ENCODE assay signal across 10 mouse cellular contexts in genomic region chr2:65471311-65471882, GRCm38 (mm10).
DNase-seq lines count a peak whose midpoint lies in the region; ATAC-seq and TF ChIP-seq lines count a peak whose summit lies in the region.
"Had no signal": no experiment of that assay in that cellular context is flagged by ENCODE, and none has a peak within 500 bp of the region (broad histone marks: within the 10 kb centered on the region; RNA-seq: fewer than 3 reads in every experiment).

No protein-coding gene starts in this region.

- ATAC-seq in heart, postnatal 0 days (ENCODE audit: insufficient read depth, low read depth) = no peak
- ATAC-seq in Patski = peak; percentile 69
- no peak for ATAC-seq in embryonic facial prominence, embryonic 13.5 days (ENCODE audit: insufficient number of reproducible peaks, insufficient read depth, low FRiP score, low TSS enrichment, low read depth)
- ATAC-seq in midbrain, embryonic 14.5 days (ENCODE audit: low FRiP score, low TSS enrichment) = no peak
- ATAC-seq in granulocyte monocyte progenitor cell, adult 5-6 weeks (replicated peaks; ENCODE audit: poor library complexity, severe bottlenecking) = no peak
- ATAC-seq in megakaryocyte-erythroid progenitor cell, adult 5-6 weeks (replicated peaks; ENCODE audit: low FRiP score, low TSS enrichment, poor library complexity, severe bottlenecking) = no peak
- ATAC-seq: forebrain, embryonic 15.5 days had no signal

- H3K4me1 ChIP-seq in heart, postnatal 0 days (ENCODE audit: control insufficient read depth, insufficient read depth) = no peaks in the 10 kb centered on the region
- H3K4me1 ChIP-seq in embryonic facial prominence, embryonic 13.5 days = 0 out of 2 replicates have a peak, but pooled peaks cover 9% of the 10 kb centered on the region
- peaks cover 3% of the 10 kb centered on the region; the same call in 1 of the 2 replicates for H3K4me1 ChIP-seq in midbrain, embryonic 14.5 days (ENCODE audit: control insufficient read depth, insufficient read depth, low read length)
- H3K4me1 ChIP-seq: forebrain, embryonic 15.5 days had no signal

- CTCF ChIA-PET in Patski (lab: Charles Lee) = interaction anchor here (0.8 kb wide), 1 partner anchor 8 kb away, joined by 3 read pairs; no protein-coding TSS in a partner anchor

- H3K9me3 ChIP-seq in heart, postnatal 0 days (replicated peaks; ENCODE audit: control insufficient read depth, low read length) = no peaks in the 10 kb centered on the region
- no peaks in the 10 kb centered on the region for H3K9me3 ChIP-seq in embryonic facial prominence, embryonic 13.5 days
- H3K9me3 ChIP-seq in midbrain, embryonic 14.5 days (ENCODE audit: control insufficient read depth, low read length) = no peaks in the 10 kb centered on the region
- H3K9me3 ChIP-seq: forebrain, embryonic 15.5 days had no signal

- no peaks in the 10 kb centered on the region for H3K36me3 ChIP-seq in heart, postnatal 0 days (replicated peaks; ENCODE audit: control insufficient read depth, insufficient read depth, low read length)
- H3K36me3 ChIP-seq in embryonic facial prominence, embryonic 13.5 days = no peaks in the 10 kb centered on the region
- peaks cover 63% of the 10 kb centered on the region for H3K36me3 ChIP-seq in midbrain, embryonic 14.5 days (ENCODE audit: control insufficient read depth, insufficient read depth, low read length)

- no peak overlapping the region for H3K27ac ChIP-seq in heart, postnatal 0 days (ENCODE audit: low read depth)
- no peak overlapping the region for H3K27ac ChIP-seq in embryonic facial prominence, embryonic 13.5 days
- H3K27ac ChIP-seq in midbrain, embryonic 14.5 days (replicated peaks; ENCODE audit: low read depth, low read length) = peak overlapping the region; percentile 60
- H3K27ac ChIP-seq: forebrain, embryonic 15.5 days; liver, embryonic 14.5 days had no signal

- no peak for TF ChIP-seq EP300 in heart, postnatal 0 days (IDR thresholded peaks at IDR 0.05; ENCODE audit: low read depth)

- no peak for TF ChIP-seq CTCF in heart, postnatal 0 days (IDR thresholded peaks at IDR 0.05; ENCODE audit: low read depth)
- TF ChIP-seq CTCF in Patski (IDR thresholded peaks at IDR 0.05) = no peak

- H3K4me2 ChIP-seq in heart, postnatal 0 days (ENCODE audit: low read depth, low read length) = peak overlapping the region; percentile 50
- H3K4me2 ChIP-seq in embryonic facial prominence, embryonic 13.5 days = peak overlapping the region; percentile 52
- H3K4me2 ChIP-seq in midbrain, embryonic 14.5 days (ENCODE audit: low read length) = no peak overlapping the region
- H3K4me2 ChIP-seq: forebrain, embryonic 15.5 days had no signal

- POLR2A ChIA-PET in Patski (lab: Charles Lee) = no interaction called here

- peak overlapping the region; percentile 32 for H3K4me3 ChIP-seq in heart, postnatal 0 days (ENCODE audit: low read depth, low read length)
- peak overlapping the region; percentile 26 for H3K4me3 ChIP-seq in embryonic facial prominence, embryonic 13.5 days
- H3K4me3 ChIP-seq in midbrain, embryonic 14.5 days (replicated peaks; ENCODE audit: low read depth, low read length) = no peak overlapping the region
- H3K4me3 ChIP-seq: forebrain, embryonic 15.5 days had no signal

- WGBS in heart, postnatal 0 days = 59% methylated on average over 11 of the region's 11 CpGs
- 21% methylated on average over 11 of the region's 11 CpGs for WGBS in embryonic facial prominence, embryonic 13.5 days
- 42% methylated on average over 11 of the region's 11 CpGs for WGBS in midbrain, embryonic 14.5 days

- H3K27me3 ChIP-seq in heart, postnatal 0 days (ENCODE audit: control insufficient read depth, insufficient read depth, low read length) = no peaks in the 10 kb centered on the region
- peaks cover 23% of the 10 kb centered on the region for H3K27me3 ChIP-seq in Patski
- H3K27me3 ChIP-seq in embryonic facial prominence, embryonic 13.5 days = no peaks in the 10 kb centered on the region
- no peaks in the 10 kb centered on the region for H3K27me3 ChIP-seq in midbrain, embryonic 14.5 days (ENCODE audit: control insufficient read depth, insufficient read depth, low read length)
- H3K27me3 ChIP-seq: forebrain, embryonic 15.5 days had no signal

- 0 out of 2 replicates have a peak overlapping the region, but pooled peaks have one; percentile 10 for H3K9ac ChIP-seq in heart, postnatal 0 days (replicated peaks; ENCODE audit: low read depth, low read length)
- no peak overlapping the region for H3K9ac ChIP-seq in embryonic facial prominence, embryonic 13.5 days
- H3K9ac ChIP-seq in midbrain, embryonic 14.5 days (replicated peaks; ENCODE audit: low read length) = no peak overlapping the region
- H3K9ac ChIP-seq: forebrain, embryonic 15.5 days; liver, embryonic 14.5 days had no signal

- no peak for DNase-seq in heart, postnatal 0 days (ENCODE audit: low spot score)
- no peak for DNase-seq in heart, adult 9 months (ENCODE audit: low spot score in 2 of 2)
- DNase-seq in Patski (ENCODE audit: low read depth, low spot score) = no peak
- peak; percentile 48 for DNase-seq in midbrain, embryonic 14.5 days
- no peak for DNase-seq in cerebellum, postnatal 36 days

- in situ Hi-C loops in Patski (cut with MboI; ENCODE audit: low pct_unique_long_range_greater_than_20kb) = no loop called here
